Comparison of ENCODE assay signal across 8 mouse cellular contexts in the genomic region with DNA sequence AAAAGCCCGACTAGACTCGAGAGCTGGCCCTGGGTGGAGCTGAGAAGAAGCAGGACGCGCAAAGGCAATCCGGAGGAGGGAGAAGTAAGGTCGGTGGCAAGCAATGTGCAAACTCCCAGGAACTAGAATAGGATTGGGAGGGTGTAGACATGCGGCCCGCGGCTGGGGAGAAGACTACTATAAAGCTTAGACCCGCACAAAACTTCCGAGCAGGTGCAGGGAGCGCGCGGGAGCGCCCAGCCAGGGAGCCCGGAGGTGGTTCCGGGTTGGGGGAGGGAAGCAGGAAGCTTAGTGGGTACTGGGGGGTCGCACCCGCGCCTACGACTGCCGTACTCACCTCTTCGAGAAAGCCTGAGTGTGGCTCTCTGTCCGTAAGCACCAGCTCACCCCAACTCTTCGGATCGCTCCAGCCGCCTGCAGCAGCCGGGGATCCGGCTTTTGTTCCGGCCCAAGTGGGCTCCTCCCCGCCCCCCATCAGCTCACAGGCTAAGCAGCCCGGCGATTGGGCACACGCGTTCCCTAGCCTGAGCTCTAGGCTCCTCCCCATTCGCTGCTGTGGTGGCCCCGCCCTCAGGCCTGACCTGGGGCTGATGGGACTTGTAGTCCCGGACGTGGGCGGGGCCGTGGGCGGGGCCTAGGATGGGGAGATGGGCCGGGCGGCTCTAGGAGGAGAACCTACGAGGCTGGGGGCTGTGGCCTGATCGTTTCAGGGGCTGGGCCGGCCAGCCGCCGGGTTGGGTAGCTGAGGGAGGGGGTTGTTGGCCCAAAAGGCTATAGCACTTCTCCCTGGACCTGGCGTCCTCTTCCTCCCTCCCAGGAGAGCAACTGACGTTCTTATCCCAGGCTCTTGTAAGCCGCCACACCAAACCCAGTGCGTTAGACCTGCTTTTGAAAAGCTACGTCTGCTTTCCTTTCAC. TPM values are rescaled to one million over a fixed set of nuclear protein-coding genes. Genes with fewer than 3 reads are reported as not detected.
DNase-seq lines count a peak whose midpoint lies in the region; ATAC-seq and TF ChIP-seq lines count a peak whose summit lies in the region.

A gene (minus strand): TSS at position 543 of the 917 bp plus-strand sequence.

- TF ChIP-seq POLR2A in testis, adult 2 months (IDR thresholded peaks at IDR 0.05; ENCODE audit: control insufficient read depth, low read depth, low read length), result peak; percentile 84

- peak within 1 kb of the TSS; percentile 96 for H3K4me3 ChIP-seq in E14TG2a.4 (replicated peaks; ENCODE audit: low read length)
- peak within 1 kb of the TSS; percentile 83 for H3K4me3 ChIP-seq in forebrain, embryonic 12.5 days (replicated peaks)
- peak within 1 kb of the TSS; percentile 91 for H3K4me3 ChIP-seq in heart, postnatal 0 days (ENCODE audit: low read depth, low read length)
- H3K4me3 ChIP-seq in liver, embryonic 16.5 days (ENCODE audit: low read depth, low read length), result peak within 1 kb of the TSS; percentile 88
- peak within 1 kb of the TSS; percentile 71 for H3K4me3 ChIP-seq in neural tube, embryonic 13.5 days
- H3K4me3 ChIP-seq in testis, adult 2 months (ENCODE audit: control insufficient read depth, low read depth, low read length), result peak within 1 kb of the TSS; percentile 96

- peaks cover 79% of the 10 kb centered on the region for H3K4me1 ChIP-seq in E14TG2a.4 (replicated peaks; ENCODE audit: low read depth, low read length)
- H3K4me1 ChIP-seq in forebrain, embryonic 12.5 days, result peaks cover 36% of the 10 kb centered on the region
- H3K4me1 ChIP-seq in heart, postnatal 0 days (ENCODE audit: control insufficient read depth, insufficient read depth), result peaks cover 22% of the 10 kb centered on the region; the same call in 1 of the 2 replicates
- H3K4me1 ChIP-seq in liver, embryonic 16.5 days (ENCODE audit: control insufficient read depth, low read depth, low read length), result peaks cover 39% of the 10 kb centered on the region
- H3K4me1 ChIP-seq in neural tube, embryonic 13.5 days (replicated peaks), result peaks cover 40% of the 10 kb centered on the region
- peaks cover 18% of the 10 kb centered on the region for H3K4me1 ChIP-seq in testis, adult 2 months (ENCODE audit: control insufficient read depth, insufficient read depth, low read length)

- H3K9ac ChIP-seq in forebrain, embryonic 12.5 days, result peak within 1 kb of the TSS; percentile 93
- H3K9ac ChIP-seq in heart, postnatal 0 days (replicated peaks; ENCODE audit: low read depth, low read length), result peak within 1 kb of the TSS; percentile 85
- H3K9ac ChIP-seq in liver, embryonic 16.5 days (ENCODE audit: low read depth, low read length), result peak within 1 kb of the TSS; percentile 88
- H3K9ac ChIP-seq in neural tube, embryonic 13.5 days, result peak within 1 kb of the TSS; percentile 84

- no peak for TF ChIP-seq EP300 in heart, postnatal 0 days (IDR thresholded peaks at IDR 0.05; ENCODE audit: low read depth)

- peaks cover 4% of the 10 kb centered on the region for H3K9me3 ChIP-seq in E14TG2a.4 (ENCODE audit: low read length)
- no peaks in the 10 kb centered on the region for H3K9me3 ChIP-seq in forebrain, embryonic 12.5 days
- H3K9me3 ChIP-seq in heart, postnatal 0 days (replicated peaks; ENCODE audit: control insufficient read depth, low read length), result no peaks in the 10 kb centered on the region
- H3K9me3 ChIP-seq in liver, embryonic 16.5 days (replicated peaks; ENCODE audit: control insufficient read depth, low read length), result no peaks in the 10 kb centered on the region
- no peaks in the 10 kb centered on the region for H3K9me3 ChIP-seq in neural tube, embryonic 13.5 days

- H3K36me3 ChIP-seq in E14TG2a.4 (ENCODE audit: insufficient read depth, low read length), result peaks cover 37% of the 10 kb centered on the region
- peaks cover 19% of the 10 kb centered on the region for H3K36me3 ChIP-seq in forebrain, embryonic 12.5 days (replicated peaks)
- peaks cover 13% of the 10 kb centered on the region for H3K36me3 ChIP-seq in heart, postnatal 0 days (replicated peaks; ENCODE audit: control insufficient read depth, insufficient read depth, low read length)
- peaks cover 8% of the 10 kb centered on the region for H3K36me3 ChIP-seq in liver, embryonic 16.5 days (ENCODE audit: control insufficient read depth, insufficient read depth)
- H3K36me3 ChIP-seq in neural tube, embryonic 13.5 days, result peaks cover 13% of the 10 kb centered on the region
- no peaks in the 10 kb centered on the region for H3K36me3 ChIP-seq in testis, adult 2 months (ENCODE audit: control insufficient read depth, insufficient read depth, low read length)

- H3K27ac ChIP-seq in forebrain, embryonic 12.5 days, result peak within 1 kb of the TSS; percentile 92
- peak within 1 kb of the TSS; percentile 88 for H3K27ac ChIP-seq in heart, postnatal 0 days (ENCODE audit: low read depth)
- peak within 1 kb of the TSS; percentile 87 for H3K27ac ChIP-seq in liver, embryonic 16.5 days (ENCODE audit: low read length)
- H3K27ac ChIP-seq in neural tube, embryonic 13.5 days (replicated peaks), result peak within 1 kb of the TSS; percentile 88
- peak within 1 kb of the TSS; percentile 83 for H3K27ac ChIP-seq in testis, adult 2 months (ENCODE audit: control insufficient read depth, insufficient read depth, low read depth, low read length)

- H3K4me2 ChIP-seq in forebrain, embryonic 12.5 days, result peak within 1 kb of the TSS; percentile 89
- H3K4me2 ChIP-seq in heart, postnatal 0 days (ENCODE audit: low read depth, low read length), result peak within 1 kb of the TSS; percentile 91
- H3K4me2 ChIP-seq in liver, embryonic 16.5 days (ENCODE audit: low read depth, low read length), result peak within 1 kb of the TSS; percentile 90
- H3K4me2 ChIP-seq in neural tube, embryonic 13.5 days, result peak within 1 kb of the TSS; percentile 95

- TF ChIP-seq CTCF in E14TG2a.4 (conservative IDR thresholded peaks at IDR 0.05; ENCODE audit: low read length), result no peak
- TF ChIP-seq CTCF in heart, postnatal 0 days (IDR thresholded peaks at IDR 0.05; ENCODE audit: low read depth), result no peak
- TF ChIP-seq CTCF in testis, adult 2 months (IDR thresholded peaks at IDR 0.05; ENCODE audit: control insufficient read depth, insufficient read depth, insufficient replicate concordance, low read depth, low read length), result no peak

- under 1% methylated on average over 54 of the region's 54 CpGs for WGBS in forebrain, embryonic 12.5 days
- under 1% methylated on average over 53 of the region's 54 CpGs for WGBS in heart, postnatal 0 days
- 0% methylated on average over 51 of the region's 54 CpGs for WGBS in liver, embryonic 16.5 days (ENCODE audit: insufficient replicate concordance)
- WGBS in neural tube, embryonic 13.5 days, result under 1% methylated on average over 54 of the region's 54 CpGs

- peak; percentile 98 for ATAC-seq in forebrain, embryonic 12.5 days (ENCODE audit: low FRiP score)
- ATAC-seq in heart, postnatal 0 days (ENCODE audit: insufficient read depth, low read depth), result peak; percentile 99
- ATAC-seq in liver, embryonic 16.5 days (ENCODE audit: low read depth), result peak; percentile 98
- peak; percentile 98 for ATAC-seq in neural tube, embryonic 13.5 days (ENCODE audit: low read depth)

- H3K27me3 ChIP-seq in E14TG2a.4 (ENCODE audit: insufficient read depth, low read length), result no peaks in the 10 kb centered on the region
- peaks cover 11% of the 10 kb centered on the region; the same call in 1 of the 2 replicates for H3K27me3 ChIP-seq in forebrain, embryonic 12.5 days
- no peaks in the 10 kb centered on the region for H3K27me3 ChIP-seq in heart, postnatal 0 days (ENCODE audit: control insufficient read depth, insufficient read depth, low read length)
- H3K27me3 ChIP-seq in liver, embryonic 16.5 days (ENCODE audit: control insufficient read depth, insufficient read depth, low read depth, low read length), result no peaks in the 10 kb centered on the region
- no peaks in the 10 kb centered on the region for H3K27me3 ChIP-seq in neural tube, embryonic 13.5 days
- no peaks in the 10 kb centered on the region for H3K27me3 ChIP-seq in testis, adult 2 months (ENCODE audit: control insufficient read depth, insufficient read depth, low read length)

- peak; percentile 99 for DNase-seq in c-Kit-positive CD71-positive TER-119-positive erythroid progenitor cells, embryonic 14.5 days (ENCODE audit: low spot score)
- DNase-seq in heart, postnatal 0 days (ENCODE audit: low spot score), result peak; percentile 98
- DNase-seq in kidney, postnatal 4 days, result peak; percentile 99 to 100

RNA-seq across cellular contexts. Expression of the gene that starts here (rescaled TPM):
- polyA plus RNA-seq in forebrain, embryonic 12.5 days (2016; fragmentation: Nextera tagmentation; extraction: Ambion mirVana), result 320 and 356 TPM in 2 replicates
- total RNA-seq in heart, postnatal 0 days (2014; rRNA removed; ENCODE audit: low replicate concordance), result 68.4 and 75.6 TPM in 2 replicates
- 32.3 and 35.5 TPM in 2 replicates for polyA plus RNA-seq in heart, postnatal 0 days (2015; fragmentation: Nextera tagmentation; extraction: Ambion mirVana)
- polyA plus RNA-seq in liver, embryonic 16.5 days (2015; fragmentation: Nextera tagmentation; extraction: Ambion mirVana), result 114 and 120 TPM in 2 replicates
- 267 and 279 TPM in 2 replicates for polyA plus RNA-seq in neural tube, embryonic 13.5 days (2015; fragmentation: Nextera tagmentation; extraction: Ambion mirVana)
- polyA plus RNA-seq in testis, adult 2 months (2012; rRNA removed), result 24.7 and 30.4 TPM in 2 replicates

Comparison
In these comparisons a context has a peak if more than half of its experiments do, and no peak if none do; other contexts are left out.
1. Peak in every context shown above with its lines: DNase-seq, ATAC-seq, H3K4me3 ChIP-seq and H3K27ac ChIP-seq.